ENCODE assay signal across 12 mouse cellular contexts in genomic region chr16:38945581-38945981, GRCm38 (mm10). TPM values are rescaled to one million over a fixed set of nuclear protein-coding genes. Genes with fewer than 3 reads are reported as not detected.
A peak's percentile ranks its signal among the peaks of the same experiment; 100 is the strongest.
DNase-seq lines count a peak whose midpoint lies in the region; ATAC-seq and TF ChIP-seq lines count a peak whose summit lies in the region.
"Had no signal": no experiment of that assay in that cellular context is flagged by ENCODE, and none has a peak within 500 bp of the region (broad histone marks: within the 10 kb centered on the region; RNA-seq: fewer than 3 reads in every experiment).

No protein-coding gene starts in this region.

- 91% methylated on average over 10 of the region's 10 CpGs for WGBS in midbrain, embryonic 10.5 days
- WGBS in midbrain, embryonic 11.5 days, result 87% methylated on average over 10 of the region's 10 CpGs
- WGBS in forebrain, embryonic 15.5 days, result 71% methylated on average over 10 of the region's 10 CpGs
- 41% methylated on average over 10 of the region's 10 CpGs for WGBS in intestine, postnatal 0 days
- 26% methylated on average over 10 of the region's 10 CpGs for WGBS in neural tube, embryonic 12.5 days

- H3K36me3 ChIP-seq in midbrain, embryonic 10.5 days, result no peaks in the 10 kb centered on the region
- no peaks in the 10 kb centered on the region for H3K36me3 ChIP-seq in midbrain, embryonic 11.5 days (ENCODE audit: control insufficient read depth, insufficient read depth, low read length)
- no peaks in the 10 kb centered on the region for H3K36me3 ChIP-seq in forebrain, embryonic 15.5 days
- no peaks in the 10 kb centered on the region for H3K36me3 ChIP-seq in intestine, postnatal 0 days (ENCODE audit: control insufficient read depth, insufficient read depth)
- H3K36me3 ChIP-seq in neural tube, embryonic 12.5 days, result no peaks in the 10 kb centered on the region
- H3K36me3 ChIP-seq: G1E; liver, embryonic 13.5 days; midbrain, embryonic 13.5 days had no signal

- H3K4me3 ChIP-seq in midbrain, embryonic 10.5 days, result no peak overlapping the region
- H3K4me3 ChIP-seq in midbrain, embryonic 11.5 days (ENCODE audit: low read depth, low read length), result no peak overlapping the region
- H3K4me3 ChIP-seq in forebrain, embryonic 15.5 days, result no peak overlapping the region
- no peak overlapping the region for H3K4me3 ChIP-seq in intestine, postnatal 0 days (ENCODE audit: low read depth, low read length)
- no peak overlapping the region for H3K4me3 ChIP-seq in neural tube, embryonic 12.5 days
- H3K4me3 ChIP-seq: gastrocnemius, adult 2 months; liver, embryonic 13.5 days; midbrain, embryonic 13.5 days had no signal

- no peak for DNase-seq in midbrain, embryonic 10.5 days (ENCODE audit: low spot score)
- DNase-seq in midbrain, embryonic 11.5 days (ENCODE audit: low spot score, missing footprints), result no peak
- no peak for DNase-seq in layer of hippocampus, postnatal 25 days (ENCODE audit: extremely low spot score in 1 of 2, low spot score in 1 of 2)
- no peak for DNase-seq in liver
- DNase-seq: gastrocnemius, adult 2 months; heart, postnatal 36 days; liver, embryonic 13.5 days had no signal

- no peak for ATAC-seq in midbrain, embryonic 11.5 days (ENCODE audit: low FRiP score)
- no peak for ATAC-seq in forebrain, embryonic 15.5 days (replicated peaks)
- ATAC-seq in intestine, postnatal 0 days, result peak; percentile 87
- ATAC-seq in neural tube, embryonic 12.5 days (ENCODE audit: low FRiP score, low read depth), result peak; percentile 31
- ATAC-seq: midbrain, embryonic 13.5 days had no signal

- H3K27me3 ChIP-seq in midbrain, embryonic 10.5 days (ENCODE audit: low read depth, poor library complexity, severe bottlenecking), result no peaks in the 10 kb centered on the region
- H3K27me3 ChIP-seq in midbrain, embryonic 11.5 days (ENCODE audit: control insufficient read depth, insufficient read depth, low read length), result no peaks in the 10 kb centered on the region
- no peaks in the 10 kb centered on the region for H3K27me3 ChIP-seq in forebrain, embryonic 15.5 days
- no peaks in the 10 kb centered on the region for H3K27me3 ChIP-seq in intestine, postnatal 0 days (replicated peaks; ENCODE audit: control insufficient read depth, insufficient read depth, low read length)
- H3K27me3 ChIP-seq in neural tube, embryonic 12.5 days (replicated peaks), result no peaks in the 10 kb centered on the region
- H3K27me3 ChIP-seq: liver, embryonic 13.5 days; midbrain, embryonic 13.5 days had no signal

- H3K4me2 ChIP-seq in midbrain, embryonic 11.5 days, result no peak overlapping the region
- H3K4me2 ChIP-seq in forebrain, embryonic 15.5 days (replicated peaks), result no peak overlapping the region
- H3K4me2 ChIP-seq in intestine, postnatal 0 days (replicated peaks; ENCODE audit: low read depth), result no peak overlapping the region
- H3K4me2 ChIP-seq in neural tube, embryonic 12.5 days (replicated peaks), result no peak overlapping the region
- H3K4me2 ChIP-seq: liver, embryonic 13.5 days; midbrain, embryonic 13.5 days had no signal

- H3K9me3 ChIP-seq in midbrain, embryonic 10.5 days (replicated peaks), result no peaks in the 10 kb centered on the region
- H3K9me3 ChIP-seq in midbrain, embryonic 11.5 days (ENCODE audit: control insufficient read depth, low read length), result no peaks in the 10 kb centered on the region
- no peaks in the 10 kb centered on the region for H3K9me3 ChIP-seq in forebrain, embryonic 15.5 days
- no peaks in the 10 kb centered on the region for H3K9me3 ChIP-seq in intestine, postnatal 0 days (ENCODE audit: control insufficient read depth)
- no peaks in the 10 kb centered on the region for H3K9me3 ChIP-seq in neural tube, embryonic 12.5 days
- H3K9me3 ChIP-seq: liver, embryonic 13.5 days; midbrain, embryonic 13.5 days had no signal

- peak overlapping the region; percentile 75 for H3K27ac ChIP-seq in midbrain, embryonic 10.5 days (replicated peaks)
- no peak overlapping the region for H3K27ac ChIP-seq in midbrain, embryonic 11.5 days (ENCODE audit: low read depth, low read length)
- H3K27ac ChIP-seq in forebrain, embryonic 15.5 days (replicated peaks), result peak overlapping the region; percentile 40; the same call in 1 of the 2 replicates
- no peak overlapping the region for H3K27ac ChIP-seq in intestine, postnatal 0 days (ENCODE audit: low read depth, low read length)
- H3K27ac ChIP-seq in neural tube, embryonic 12.5 days, result peak overlapping the region; percentile 32; the same call in 1 of the 2 replicates
- H3K27ac ChIP-seq: gastrocnemius, adult 2 months; liver, embryonic 13.5 days; midbrain, embryonic 13.5 days had no signal

- no peak for TF ChIP-seq CTCF in intestine, postnatal 0 days (IDR thresholded peaks at IDR 0.05; ENCODE audit: low read depth)

- H3K9ac ChIP-seq in midbrain, embryonic 11.5 days (ENCODE audit: low read length), result no peak overlapping the region
- H3K9ac ChIP-seq in forebrain, embryonic 15.5 days (replicated peaks), result no peak overlapping the region
- H3K9ac ChIP-seq in intestine, postnatal 0 days (ENCODE audit: low read depth, low read length), result no peak overlapping the region
- no peak overlapping the region for H3K9ac ChIP-seq in neural tube, embryonic 12.5 days
- H3K9ac ChIP-seq: liver, embryonic 13.5 days; midbrain, embryonic 13.5 days had no signal

- H3K4me1 ChIP-seq in midbrain, embryonic 10.5 days, result peaks cover 67% of the 10 kb centered on the region
- peaks cover 32% of the 10 kb centered on the region for H3K4me1 ChIP-seq in midbrain, embryonic 11.5 days (ENCODE audit: control insufficient read depth, insufficient read depth, low read length)
- H3K4me1 ChIP-seq in forebrain, embryonic 15.5 days, result peaks cover 51% of the 10 kb centered on the region
- no peaks in the 10 kb centered on the region for H3K4me1 ChIP-seq in intestine, postnatal 0 days (replicated peaks; ENCODE audit: control insufficient read depth, insufficient read depth, low read length)
- peaks cover 40% of the 10 kb centered on the region for H3K4me1 ChIP-seq in neural tube, embryonic 12.5 days
- H3K4me1 ChIP-seq: liver, embryonic 13.5 days had no signal

RNA-seq across cellular contexts. Expression of gene Igsf11, which starts 53.1 kb away (rescaled TPM):
- 1.5 and 2.1 TPM in 2 replicates for polyA plus RNA-seq in midbrain, embryonic 10.5 days (2016; fragmentation: Nextera tagmentation; extraction: Ambion mirVana)
- 2.0 and 2.1 TPM in 2 replicates for polyA plus RNA-seq in midbrain, embryonic 11.5 days (2014; fragmentation: Nextera tagmentation; extraction: Ambion mirVana)
- polyA plus RNA-seq in forebrain, embryonic 15.5 days (2015; fragmentation: Nextera tagmentation; extraction: Ambion mirVana), result 3.5 and 4.1 TPM in 2 replicates
- polyA plus RNA-seq in intestine, postnatal 0 days (2015; fragmentation: Nextera tagmentation; extraction: Ambion mirVana), result 1.2 and 1.6 TPM in 2 replicates
- 4.3 and 4.6 TPM in 2 replicates for polyA plus RNA-seq in neural tube, embryonic 12.5 days (2016; fragmentation: Nextera tagmentation; extraction: Ambion mirVana)
- total RNA-seq in layer of hippocampus, postnatal 25 days (2021), result 10 to 100 TPM; 38.7 to 46.0 TPM
- polyA plus RNA-seq: G1E had no signal

Comparison
In these comparisons a context has a peak if more than half of its experiments do, and no peak if none do; other contexts are left out.
1. H3K27ac ChIP-seq: peak in midbrain, embryonic 10.5 days (single experiment), forebrain, embryonic 15.5 days (single experiment) and neural tube, embryonic 12.5 days (single experiment); none in midbrain, embryonic 11.5 days (single experiment) and intestine, postnatal 0 days (single experiment).
2. ATAC-seq: peak in intestine, postnatal 0 days (single experiment) and neural tube, embryonic 12.5 days (single experiment); none in midbrain, embryonic 11.5 days (single experiment) and forebrain, embryonic 15.5 days (single experiment).